Mouse (Mus musculus) intestine, embryonic 15.5 days (tissue): ENCODE results near the gene Sprr2b. TPM values are rescaled to one million over a fixed set of nuclear protein-coding genes. Genes with fewer than 3 reads are reported as not detected.
"Not testable (repeated sequence)": the region's sequence is repeated elsewhere in the genome, so short reads cannot be mapped to it uniquely, and the experiment has no call there.

Experiments
- ATAC-seq: fragments of 200-750 bp; cut with Nextera tagmentation; 2 replicates; pipeline ENCODE4 v1.8.0; 2017; ENCODE audit warnings: moderate TSS enrichment, moderate library complexity
- H3K27ac ChIP-seq: fragments of 300-500 bp; sonication (generic); 2 replicates; pipeline ENCODE4 v1.5.1; 2015; ENCODE audit warnings: mild to moderate bottlenecking, inconsistent platforms
- H3K27me3 ChIP-seq: fragments of 300-500 bp; sonication (generic); replicated peaks from 2 replicates; pipeline ENCODE4 v1.6.1; 2015; ENCODE audit warnings: inconsistent platforms
- H3K36me3 ChIP-seq: fragments of 300-500 bp; sonication (generic); 2 replicates; pipeline ENCODE4 v1.6.1; 2015; ENCODE audit warnings: inconsistent platforms
- H3K4me1 ChIP-seq: fragments of 300-500 bp; sonication (generic); replicated peaks from 2 replicates; pipeline ENCODE4 v1.6.1; 2015; ENCODE audit warnings: inconsistent platforms
- H3K4me2 ChIP-seq: fragments of 300-500 bp; sonication (generic); replicated peaks from 2 replicates; pipeline ENCODE4 v1.6.1; 2015; ENCODE audit warnings: mild to moderate bottlenecking, inconsistent platforms
- H3K4me3 ChIP-seq: fragments of 300-500 bp; sonication (generic); replicated peaks from 2 replicates; pipeline ENCODE4 v1.5.1; 2015; ENCODE audit warnings: inconsistent platforms
- H3K9ac ChIP-seq: fragments of 300-500 bp; sonication (generic); 2 replicates; pipeline ENCODE4 v1.6.1; 2015; ENCODE audit warnings: inconsistent platforms
- H3K9me3 ChIP-seq: fragments of 300-500 bp; sonication (generic); 2 replicates; pipeline ENCODE4 v1.6.1; 2016; ENCODE audit warnings: inconsistent platforms
- WGBS: fragments of 180-500 bp; shearing (Covaris S2); methylation state at CpG from one replicate; pipeline ENCODE4 v1.1.7; 2015; 5-methylcytosine and 5-hydroxymethylcytosine counted together
- polyA plus RNA-seq: library from polyadenylated mRNA; unstranded; fragments of >200 nt; fragmentation: Nextera tagmentation; extraction: Ambion mirVana; gene quantifications from 2 replicates; pipeline ENCODE4 v1.2.1, GENCODE M21; 2015

The Sprr2b gene
- not detected in 2 replicates for polyA plus RNA-seq

GRCm38 (mm10) chr3:92316320-92316719 is at the start of gene Sprr2b:
TSS of gene Sprr2b (plus strand) at chr3:92316620.
- WGBS: 70% methylated on average over 2 of the region's 2 CpGs
- Histone ChIP-seq H3K27ac (no peak within 1 kb of the TSS), H3K4me3 (no peak within 1 kb of the TSS), H3K4me1 (no peaks in the 10 kb centered on the region), H3K9ac (no peak within 1 kb of the TSS), H3K4me2 (no peak within 1 kb of the TSS), H3K36me3 (no peaks in the 10 kb centered on the region), H3K27me3 (no peaks in the 10 kb centered on the region), H3K9me3 (no peaks in the 10 kb centered on the region)
- ATAC-seq: no peak

- not testable (repeated sequence) for H3K4me2 ChIP-seq, H3K36me3 ChIP-seq, H3K9ac ChIP-seq, H3K27ac ChIP-seq, H3K9me3 ChIP-seq, H3K4me3 ChIP-seq, H3K4me1 ChIP-seq, H3K27me3 ChIP-seq
- WGBS: no CpG with 5 or more reads among the region's 4 CpGs
- peak; percentile 73 for ATAC-seq
These were observed 44.9 kb upstream of the Sprr2b start for GRCm38 (mm10) chr3:92271414-92271985.

GRCm38 (mm10) chr3:92273504-92273903 is 42.9 kb upstream of the Sprr2b start:
- not testable (repeated sequence) for H3K27ac ChIP-seq, H3K9me3 ChIP-seq, H3K4me1 ChIP-seq, ATAC-seq, H3K27me3 ChIP-seq, H3K36me3 ChIP-seq, H3K4me3 ChIP-seq, H3K4me2 ChIP-seq, H3K9ac ChIP-seq

- H3K4me3 ChIP-seq, H3K4me2 ChIP-seq, ATAC-seq, H3K9me3 ChIP-seq, H3K4me1 ChIP-seq, H3K27ac ChIP-seq, H3K9ac ChIP-seq, H3K27me3 ChIP-seq, H3K36me3 ChIP-seq: not testable (repeated sequence)
- no CpG with 5 or more reads among the region's 1 CpGs for WGBS
These were observed 42.4 kb upstream of the Sprr2b start for GRCm38 (mm10) chr3:92274018-92274417.

- not testable (repeated sequence) for H3K9ac ChIP-seq, H3K27ac ChIP-seq, H3K4me1 ChIP-seq, H3K36me3 ChIP-seq, H3K9me3 ChIP-seq, ATAC-seq, H3K4me3 ChIP-seq, H3K27me3 ChIP-seq, H3K4me2 ChIP-seq
These were observed 36.8 kb upstream of the Sprr2b start for GRCm38 (mm10) chr3:92279663-92280062.

GRCm38 (mm10) chr3:92280963-92281606 is 35.3 kb upstream of the Sprr2b start:
- H3K9me3 ChIP-seq, H3K4me1 ChIP-seq, H3K36me3 ChIP-seq, H3K4me3 ChIP-seq, H3K4me2 ChIP-seq, H3K9ac ChIP-seq, H3K27me3 ChIP-seq, H3K27ac ChIP-seq: not testable (repeated sequence)
- WGBS: 22% methylated on average over 5 of the region's 12 CpGs
- peak; percentile 89 for ATAC-seq

GRCm38 (mm10) chr3:92285101-92285500 is 31.3 kb upstream of the Sprr2b start, which contains the start of gene Sprr2a3:
TSS of gene Sprr2a3 (plus strand) at chr3:92285417.
- ATAC-seq: peak; percentile 58
- 90% methylated on average over 1 of the region's 1 CpGs for WGBS

GRCm38 (mm10) chr3:92288489-92288888 is 27.9 kb upstream of the Sprr2b start:
- H3K4me1 ChIP-seq, H3K4me3 ChIP-seq, H3K27me3 ChIP-seq, H3K9ac ChIP-seq, H3K9me3 ChIP-seq, ATAC-seq, H3K27ac ChIP-seq, H3K4me2 ChIP-seq, H3K36me3 ChIP-seq: not testable (repeated sequence)
- WGBS: 82% methylated on average over 6 of the region's 6 CpGs

More at GRCm38 (mm10) chr3:92285101-92285500, 31.3 kb upstream of the Sprr2b start, which contains the start of gene Sprr2a3:
- H3K4me3 ChIP-seq, H3K27me3 ChIP-seq, H3K9ac ChIP-seq, H3K9me3 ChIP-seq, H3K36me3 ChIP-seq, H3K4me1 ChIP-seq, H3K27ac ChIP-seq, H3K4me2 ChIP-seq: not testable (repeated sequence)

- H3K27ac ChIP-seq: no peak overlapping the region
- ATAC-seq: no peak
- no peaks in the 10 kb centered on the region for H3K4me1 ChIP-seq
- H3K27me3 ChIP-seq: no peaks in the 10 kb centered on the region
- no peak overlapping the region for H3K9ac ChIP-seq
- H3K36me3 ChIP-seq: no peaks in the 10 kb centered on the region
- WGBS: 53% methylated on average over 1 of the region's 1 CpGs
- H3K4me3 ChIP-seq: no peak overlapping the region
- H3K9me3 ChIP-seq: no peaks in the 10 kb centered on the region
- no peak overlapping the region for H3K4me2 ChIP-seq
These were observed 9.0 kb upstream of the Sprr2b start for GRCm38 (mm10) chr3:92307406-92307805.

GRCm38 (mm10) chr3:92317384-92317783 is 964 bp downstream of the Sprr2b start:
- no peak for ATAC-seq
- H3K9me3 ChIP-seq: no peaks in the 10 kb centered on the region
- no peak overlapping the region for H3K9ac ChIP-seq
- H3K4me2 ChIP-seq: no peak overlapping the region
- H3K36me3 ChIP-seq: no peaks in the 10 kb centered on the region
- H3K4me3 ChIP-seq: no peak overlapping the region
- WGBS: 97% methylated on average over 2 of the region's 2 CpGs
- H3K4me1 ChIP-seq: no peaks in the 10 kb centered on the region
- no peaks in the 10 kb centered on the region for H3K27me3 ChIP-seq
- H3K27ac ChIP-seq: no peak overlapping the region

GRCm38 (mm10) chr3:92336278-92336677 is 19.9 kb downstream of the Sprr2b start:
- Histone ChIP-seq H3K9me3 (no peaks in the 10 kb centered on the region), H3K36me3 (no peaks in the 10 kb centered on the region), H3K9ac (no peak overlapping the region), H3K27ac (no peak overlapping the region), H3K4me2 (no peak overlapping the region), H3K27me3 (no peaks in the 10 kb centered on the region), H3K4me1 (no peaks in the 10 kb centered on the region), H3K4me3 (no peak overlapping the region)
- ATAC-seq: peak; percentile 89
- 62% methylated on average over 1 of the region's 1 CpGs for WGBS

- H3K9ac ChIP-seq: no peak within 1 kb of the TSS
- no peak for ATAC-seq
- no peaks in the 10 kb centered on the region for H3K4me1 ChIP-seq
- 88% methylated on average over 5 of the region's 5 CpGs for WGBS
- no peaks in the 10 kb centered on the region for H3K9me3 ChIP-seq
- no peak within 1 kb of the TSS for H3K27ac ChIP-seq
- no peak within 1 kb of the TSS for H3K4me3 ChIP-seq
- no peaks in the 10 kb centered on the region for H3K36me3 ChIP-seq
- no peak within 1 kb of the TSS for H3K4me2 ChIP-seq
- no peaks in the 10 kb centered on the region for H3K27me3 ChIP-seq
These were observed 22.4 kb downstream of the Sprr2b start, which contains the start of gene Sprr2d for GRCm38 (mm10) chr3:92338840-92339239. TSS of gene Sprr2d (plus strand) at chr3:92339140.

GRCm38 (mm10) chr3:92351843-92352242 is 35.4 kb downstream of the Sprr2b start, which contains the start of gene Sprr2e:
TSS of gene Sprr2e (plus strand) at chr3:92352143.
- no peaks in the 10 kb centered on the region for H3K36me3 ChIP-seq
- no peak within 1 kb of the TSS for H3K9ac ChIP-seq
- no peak for ATAC-seq
- H3K27ac ChIP-seq: no peak within 1 kb of the TSS
- H3K9me3 ChIP-seq: no peaks in the 10 kb centered on the region
- no peak within 1 kb of the TSS for H3K4me3 ChIP-seq
- no peak within 1 kb of the TSS for H3K4me2 ChIP-seq
- H3K4me1 ChIP-seq: no peaks in the 10 kb centered on the region
- no peaks in the 10 kb centered on the region for H3K27me3 ChIP-seq
- WGBS: 78% methylated on average over 2 of the region's 2 CpGs
